Mouse (Mus musculus) lung, embryonic 16.5 days (tissue): ENCODE measurements around the gene Cln3. TPM values are rescaled to one million over a fixed set of nuclear protein-coding genes. Genes with fewer than 3 reads are reported as not detected.

Experiments used
- microRNA-seq: library from miRNA; unstranded; fragments of <30 nt; microRNA quantifications from one replicate; pipeline ENCODE4, GENCODE M21; 2016
- polyA plus RNA-seq: library from polyadenylated mRNA; unstranded; fragments of >200 nt; fragmentation: Nextera tagmentation; extraction: Ambion mirVana; gene quantifications from 2 replicates; pipeline ENCODE4 v1.2.1, GENCODE M21; 2015

The Cln3 gene
- polyA plus RNA-seq, 1 experiment from 2014 or later: 31.7 TPM

Small RNA genes lying within 50 kb of the gene (microRNA-seq; reads per million reads assigned to microRNA genes)
- gene Mir7059: 0.99 reads per million

Other genes starting within 250 kb of the Cln3 start
- 4.5 and 10.9 TPM in 2 replicates for gene Lat, start 216.2 kb downstream of the Cln3 start, polyA plus RNA-seq
- 54.3 and 55.1 TPM in 2 replicates for gene Spns1, start 208.4 kb downstream of the Cln3 start, polyA plus RNA-seq
- gene Nfatc2ip, start 189.1 kb downstream of the Cln3 start, polyA plus RNA-seq: 2.3 and 2.4 TPM in 2 replicates
- 0.09 and 0.11 TPM in 2 replicates for gene Cd19, start 170.9 kb downstream of the Cln3 start, polyA plus RNA-seq
- 34.2 and 35.3 TPM in 2 replicates for gene Rabep2, start 157.1 kb downstream of the Cln3 start, polyA plus RNA-seq
- gene Atp2a1, start 122.7 kb downstream of the Cln3 start, polyA plus RNA-seq: 5.1 and 33.6 TPM in 2 replicates
- 47.2 and 48.5 TPM in 2 replicates for gene Sh2b1, start 110.4 kb downstream of the Cln3 start, polyA plus RNA-seq
- gene Tufm, start 98.5 kb downstream of the Cln3 start, polyA plus RNA-seq: 106 and 112 TPM in 2 replicates
- 36.0 and 38.5 TPM in 2 replicates for gene Atxn2l, start 82.4 kb downstream of the Cln3 start, polyA plus RNA-seq
- gene Eif3c, start 19.4 kb downstream of the Cln3 start, polyA plus RNA-seq: 181 and 187 TPM in 2 replicates
- gene Apobr, start 875 bp downstream of the Cln3 start, polyA plus RNA-seq: 1.6 and 2.3 TPM in 2 replicates
- gene Il27, start 9.1 kb upstream of the Cln3 start, polyA plus RNA-seq: not detected in 2 replicates
- gene Nupr1, start 45.0 kb upstream of the Cln3 start, polyA plus RNA-seq: 34.2 and 53.9 TPM in 2 replicates
- gene Sgf29, start 63.5 kb upstream of the Cln3 start, polyA plus RNA-seq: 42.9 and 47.3 TPM in 2 replicates
- gene Sult1a1, start 90.6 kb upstream of the Cln3 start, polyA plus RNA-seq: 12.3 and 21.1 TPM in 2 replicates
- 102 and 108 TPM in 2 replicates for gene Bola2, start 109.6 kb upstream of the Cln3 start, polyA plus RNA-seq
- gene Slx1b, start 110.0 kb upstream of the Cln3 start, polyA plus RNA-seq: 11.1 and 11.9 TPM in 2 replicates
- gene Coro1a, start 122.0 kb upstream of the Cln3 start, polyA plus RNA-seq: 42.4 and 59.5 TPM in 2 replicates
- gene Mapk3, start 173.8 kb upstream of the Cln3 start, polyA plus RNA-seq: 138 and 139 TPM in 2 replicates
- 2.9 and 4.2 TPM in 2 replicates for gene Gdpd3, start 180.5 kb upstream of the Cln3 start, polyA plus RNA-seq
- 111 and 123 TPM in 2 replicates for gene Ypel3, start 191.1 kb upstream of the Cln3 start, polyA plus RNA-seq
- 0.25 and 0.68 TPM in 2 replicates for gene Tbx6, start 195.7 kb upstream of the Cln3 start, polyA plus RNA-seq
- 232 and 243 TPM in 2 replicates for gene Ppp4c, start 206.7 kb upstream of the Cln3 start, polyA plus RNA-seq
- 0.36 and 0.38 TPM in 2 replicates for gene Fam57b, start 211.9 kb upstream of the Cln3 start, polyA plus RNA-seq
- gene 4930451I11Rik, start 245.8 kb upstream of the Cln3 start, polyA plus RNA-seq: not detected in 2 replicates